ENCODE assay signal across 8 mouse cellular contexts in genomic region chr1:134344005-134344950, GRCm38 (mm10). TPM values are rescaled to one million over a fixed set of nuclear protein-coding genes. Genes with fewer than 3 reads are reported as not detected.
A peak's percentile ranks its signal among the peaks of the same experiment; 100 is the strongest.
DNase-seq lines count a peak whose midpoint lies in the region; ATAC-seq and TF ChIP-seq lines count a peak whose summit lies in the region.

No protein-coding gene starts in this region.

- 3% methylated on average over 53 of the region's 54 CpGs for WGBS in intestine, postnatal 0 days

- peaks cover 4% of the 10 kb centered on the region; the same call in 1 of the 2 replicates for H3K27me3 ChIP-seq in intestine, postnatal 0 days (replicated peaks; ENCODE audit: control insufficient read depth, insufficient read depth, low read length)

- no peaks in the 10 kb centered on the region for H3K9me3 ChIP-seq in intestine, postnatal 0 days (ENCODE audit: control insufficient read depth)

- H3K27ac ChIP-seq in intestine, postnatal 0 days (ENCODE audit: low read depth, low read length) = no peak overlapping the region

- no peaks in the 10 kb centered on the region for H3K4me1 ChIP-seq in intestine, postnatal 0 days (replicated peaks; ENCODE audit: control insufficient read depth, insufficient read depth, low read length)

- TF ChIP-seq CTCF in intestine, postnatal 0 days (IDR thresholded peaks at IDR 0.05; ENCODE audit: low read depth) = no peak

- H3K4me2 ChIP-seq in intestine, postnatal 0 days (replicated peaks; ENCODE audit: low read depth) = peak overlapping the region; percentile 84

- H3K9ac ChIP-seq in intestine, postnatal 0 days (ENCODE audit: low read depth, low read length) = peak overlapping the region; percentile 45; the same call in 1 of the 2 replicates

- peaks cover 13% of the 10 kb centered on the region for H3K36me3 ChIP-seq in intestine, postnatal 0 days (ENCODE audit: control insufficient read depth, insufficient read depth)

- peak; percentile 93 for ATAC-seq in intestine, postnatal 0 days

- DNase-seq in adrenal gland, adult 18-20 months (ENCODE audit: low spot score in 2 of 2) = peak; percentile 37 to 53
- DNase-seq in embryo, embryonic 10.5 days (ENCODE audit: low spot score) = peak; percentile 97
- peak; percentile 95 for DNase-seq in heart, adult 11 months
- DNase-seq in left cerebral cortex, postnatal 25 days (ENCODE audit: low spot score in 2 of 2) = peak; percentile 80 to 87
- peak; percentile 92 for DNase-seq in mesoderm, embryonic 11.5 days (ENCODE audit: low read depth, low spot score)
- peak; percentile 89 for DNase-seq in right cerebral cortex, postnatal 14 days
- DNase-seq in urinary bladder, postnatal 14 days (ENCODE audit: low spot score) = peak; percentile 88

- intact Hi-C loops in left cerebral cortex, postnatal 25 days (cut with DNase I) = no loop called here

- H3K4me3 ChIP-seq in intestine, postnatal 0 days (ENCODE audit: low read depth, low read length) = peak overlapping the region; percentile 40

RNA-seq across cellular contexts. Expression of gene Ppfia4, which starts 11.6 kb away (rescaled TPM):
- 1 to 10 TPM; 1.4 TPM for total RNA-seq in adrenal gland, adult 18-20 months (2021)
- 2.4 and 2.5 TPM in 2 replicates for polyA plus RNA-seq in intestine, postnatal 0 days (2015; fragmentation: Nextera tagmentation; extraction: Ambion mirVana)
- 10 to 100 TPM; 43.3 to 49.4 TPM for total RNA-seq in left cerebral cortex, postnatal 25 days (2021)

RNA-seq across cellular contexts. Expression of gene Tmem183a, which starts 17.5 kb away (rescaled TPM):
- total RNA-seq in adrenal gland, adult 18-20 months (2021) = 10 to 100 TPM; 44.7 to 55.5 TPM
- polyA plus RNA-seq in intestine, postnatal 0 days (2015; fragmentation: Nextera tagmentation; extraction: Ambion mirVana) = 59.8 and 60.6 TPM in 2 replicates
- total RNA-seq in left cerebral cortex, postnatal 25 days (2021) = 10 to 100 TPM; 67.2 to 72.9 TPM

RNA-seq across cellular contexts. Expression of gene 4933406M09Rik, which starts 41.5 kb away (rescaled TPM):
- total RNA-seq in adrenal gland, adult 18-20 months (2021) = not detected
- not detected in 2 replicates for polyA plus RNA-seq in intestine, postnatal 0 days (2015; fragmentation: Nextera tagmentation; extraction: Ambion mirVana)
- total RNA-seq in left cerebral cortex, postnatal 25 days (2021) = not detected

RNA-seq across cellular contexts. Expression of gene Myog, which starts 54.5 kb away (rescaled TPM):
- not detected for total RNA-seq in adrenal gland, adult 18-20 months (2021)
- polyA plus RNA-seq in intestine, postnatal 0 days (2015; fragmentation: Nextera tagmentation; extraction: Ambion mirVana) = 0.08 TPM in 1 of 2 replicates, not detected in the other
- total RNA-seq in left cerebral cortex, postnatal 25 days (2021) = not detected

Comparison
In these comparisons a context has a peak if more than half of its experiments do, and no peak if none do; other contexts are left out.
1. DNase-seq: peak in every context shown above with its lines; median percentile 97 in embryo, embryonic 10.5 days; 95 in heart, adult 11 months; 92 in mesoderm, embryonic 11.5 days; 89 in right cerebral cortex, postnatal 14 days; 88 in urinary bladder, postnatal 14 days; 84 in left cerebral cortex, postnatal 25 days; 45 in adrenal gland, adult 18-20 months.
2. RNA of gene Ppfia4, which starts 11.6 kb away (total RNA-seq): 43.3 to 49.4 TPM in left cerebral cortex, postnatal 25 days; 1.4 TPM in adrenal gland, adult 18-20 months; every median in the first group is over 10 times any median in the second.